Mouse (Mus musculus) ovary, postnatal 14 days (tissue): ENCODE data around the gene Gm13762.
"Not testable (repeated sequence)": the region's sequence is repeated elsewhere in the genome, so short reads cannot be mapped to it uniquely, and the experiment has no call there.

Experiments used
- DNase-seq: peaks from one replicate; pipeline ENCODE4 v3.0.0; 2022; ENCODE audit warnings: low spot score

Gm13762 gene

GRCm38 (mm10) chr2:88980181-88980580 lies at the start of gene Gm13762:
TSS of gene Gm13762 (minus strand) at chr2:88980281.
- DNase-seq, result no peak

GRCm38 (mm10) chr2:89021436-89021835 lies 41.4 kb upstream of the Gm13762 start:
- DNase-seq, result not testable (repeated sequence)

- DNase-seq, result no peak
Measured at GRCm38 (mm10) chr2:89018240-89018639, 38.2 kb upstream of the Gm13762 start, which contains the start of gene Olfr1216. TSS of gene Olfr1216 (minus strand) at chr2:89018340.

- DNase-seq, result no peak
Measured at GRCm38 (mm10) chr2:89006873-89007272, 26.8 kb upstream of the Gm13762 start, which contains the start of gene Olfr1215. TSS of gene Olfr1215 (minus strand) at chr2:89006973.

GRCm38 (mm10) chr2:88992553-88992952 lies 12.5 kb upstream of the Gm13762 start, which contains the start of gene Olfr1214:
TSS of gene Olfr1214 (minus strand) at chr2:88992653.
- no peak for DNase-seq

- DNase-seq, result no peak
Measured at GRCm38 (mm10) chr2:88953669-88954068, 26.4 kb downstream of the Gm13762 start, which contains the start of gene Olfr1212. TSS of gene Olfr1212 (plus strand) at chr2:88953969.

GRCm38 (mm10) chr2:88938011-88938410 lies 42.1 kb downstream of the Gm13762 start, which contains the start of gene Olfr1211:
TSS of gene Olfr1211 (minus strand) at chr2:88938111.
- no peak for DNase-seq
